11 mouse cellular contexts compared by ENCODE assay signal in the genomic region with DNA sequence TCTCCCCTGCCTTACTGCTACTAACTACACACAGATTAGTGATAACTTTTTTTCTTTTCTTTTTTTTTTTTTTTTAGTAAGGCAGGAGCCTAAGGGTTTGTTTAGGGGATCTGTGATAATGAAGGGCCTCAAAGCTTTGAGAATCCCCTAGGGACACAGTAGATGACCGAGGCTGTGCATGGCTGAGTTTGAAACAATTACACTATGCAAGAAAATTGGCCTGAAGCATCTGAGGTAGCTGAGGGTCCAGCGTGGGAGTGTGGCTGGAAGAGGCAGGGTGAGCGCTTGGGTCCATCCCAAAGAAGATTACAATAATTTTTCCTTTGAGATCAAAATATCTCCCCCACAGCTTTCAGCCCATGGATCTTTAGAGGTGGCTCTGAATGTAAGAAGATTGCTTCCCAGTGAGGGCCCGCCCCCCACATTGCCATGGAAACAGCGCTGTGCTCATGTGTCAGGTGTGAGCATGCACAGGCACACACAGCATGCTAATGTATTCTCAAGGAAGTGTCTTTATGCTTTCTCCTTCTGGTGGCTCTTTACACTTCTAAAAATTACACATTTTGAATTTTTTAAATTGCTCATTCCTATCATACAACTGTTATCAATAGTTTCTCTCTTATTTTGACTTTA. TPM values are rescaled to one million over a fixed set of nuclear protein-coding genes. Genes with fewer than 3 reads are reported as not detected.
DNase-seq lines count a peak whose midpoint lies in the region; ATAC-seq and TF ChIP-seq lines count a peak whose summit lies in the region.
"Had no signal": no experiment of that assay in that cellular context is flagged by ENCODE, and none has a peak within 500 bp of the region (broad histone marks: within the 10 kb centered on the region; RNA-seq: fewer than 3 reads in every experiment).

No protein-coding gene starts in this region.

- 0 out of 2 replicates have a peak, but pooled peaks have one; percentile 49 for ATAC-seq in kidney, embryonic 14.5 days (ENCODE audit: low FRiP score, low TSS enrichment)
- peak; percentile 90 for ATAC-seq in hindbrain, embryonic 16.5 days
- ATAC-seq in midbrain, embryonic 13.5 days, result peak; percentile 95

- no peak overlapping the region for H3K9ac ChIP-seq in kidney, embryonic 14.5 days (ENCODE audit: low read depth, low read length)
- no peak overlapping the region for H3K9ac ChIP-seq in hindbrain, embryonic 16.5 days (ENCODE audit: low read depth, low read length)
- no peak overlapping the region for H3K9ac ChIP-seq in midbrain, embryonic 13.5 days (replicated peaks)

- TF ChIP-seq CTCF in kidney, adult 2 months (conservative IDR thresholded peaks at IDR 0.05; ENCODE audit: insufficient read depth, insufficient read length, low read depth, low read length), result no peak

- H3K4me3 ChIP-seq in kidney, embryonic 14.5 days (ENCODE audit: low read length), result no peak overlapping the region
- no peak overlapping the region for H3K4me3 ChIP-seq in kidney, adult 2 months (ENCODE audit: insufficient read depth, low read depth, low read length)
- no peak overlapping the region for H3K4me3 ChIP-seq in hindbrain, embryonic 16.5 days (ENCODE audit: low read length)
- no peak overlapping the region for H3K4me3 ChIP-seq in midbrain, embryonic 13.5 days (replicated peaks)
- H3K4me3 ChIP-seq: erythroblast, embryonic 14.5 days had no signal

- no peak for TF ChIP-seq POLR2A in kidney, adult 2 months (IDR thresholded peaks at IDR 0.05; ENCODE audit: low read depth, low read length)

- H3K36me3 ChIP-seq in kidney, embryonic 14.5 days (ENCODE audit: control insufficient read depth, insufficient read depth, low read length), result no peaks in the 10 kb centered on the region
- no peaks in the 10 kb centered on the region for H3K36me3 ChIP-seq in kidney, adult 2 months (ENCODE audit: control insufficient read depth, insufficient read depth, low read length)
- H3K36me3 ChIP-seq in hindbrain, embryonic 16.5 days (ENCODE audit: control insufficient read depth, insufficient read depth, low read length), result no peaks in the 10 kb centered on the region
- no peaks in the 10 kb centered on the region for H3K36me3 ChIP-seq in midbrain, embryonic 13.5 days

- WGBS in kidney, embryonic 14.5 days, result 57% methylated on average over 5 of the region's 5 CpGs
- WGBS in kidney, adult 2 months, result 74% methylated on average over 5 of the region's 5 CpGs
- 36% methylated on average over 5 of the region's 5 CpGs for WGBS in hindbrain, embryonic 16.5 days
- WGBS in midbrain, embryonic 13.5 days, result 26% methylated on average over 5 of the region's 5 CpGs

- no peaks in the 10 kb centered on the region for H3K9me3 ChIP-seq in kidney, embryonic 14.5 days (ENCODE audit: control insufficient read depth, low read length)
- no peaks in the 10 kb centered on the region for H3K9me3 ChIP-seq in hindbrain, embryonic 16.5 days (ENCODE audit: control insufficient read depth, low read length)
- H3K9me3 ChIP-seq in midbrain, embryonic 13.5 days, result no peaks in the 10 kb centered on the region

- no peak overlapping the region for H3K27ac ChIP-seq in kidney, embryonic 14.5 days (ENCODE audit: low read depth, low read length)
- no peak overlapping the region for H3K27ac ChIP-seq in kidney, adult 2 months (ENCODE audit: insufficient read depth, low read depth, low read length)
- peak overlapping the region; percentile 48; the same call in 1 of the 2 replicates for H3K27ac ChIP-seq in hindbrain, embryonic 16.5 days (ENCODE audit: low read depth, low read length)
- peak overlapping the region; percentile 82 for H3K27ac ChIP-seq in midbrain, embryonic 13.5 days

- no peak for DNase-seq in kidney, adult 2 months
- peak; percentile 59 to 65 for DNase-seq in thymus, postnatal 10 days (ENCODE audit: low spot score in 2 of 2)
- no peak for DNase-seq in yolk sac, embryonic 10.5 days (ENCODE audit: low spot score)
- DNase-seq in cerebellum, postnatal 4 days (ENCODE audit: low spot score in 2 of 2), result no peak
- DNase-seq in lung, postnatal 10 days, result no peak
- DNase-seq: adrenal gland, adult 8-10 months; kidney, postnatal 10 days had no signal

- H3K27me3 ChIP-seq in kidney, embryonic 14.5 days (ENCODE audit: control insufficient read depth, insufficient read depth, low read length), result no peaks in the 10 kb centered on the region
- H3K27me3 ChIP-seq in kidney, adult 2 months (replicated peaks; ENCODE audit: control insufficient read depth, insufficient read depth, low read length), result no peaks in the 10 kb centered on the region
- H3K27me3 ChIP-seq in hindbrain, embryonic 16.5 days (replicated peaks; ENCODE audit: control insufficient read depth, insufficient read depth, low read length), result no peaks in the 10 kb centered on the region
- no peaks in the 10 kb centered on the region for H3K27me3 ChIP-seq in midbrain, embryonic 13.5 days

- no peaks in the 10 kb centered on the region for H3K4me1 ChIP-seq in kidney, embryonic 14.5 days (ENCODE audit: control insufficient read depth, insufficient read depth, low read length)
- peaks cover 5% of the 10 kb centered on the region; the same call in 1 of the 2 replicates for H3K4me1 ChIP-seq in kidney, adult 2 months (ENCODE audit: control insufficient read depth, insufficient read depth, low read length)
- peaks cover 4% of the 10 kb centered on the region for H3K4me1 ChIP-seq in hindbrain, embryonic 16.5 days (ENCODE audit: control insufficient read depth, insufficient read depth, low read depth, low read length)
- peaks cover 36% of the 10 kb centered on the region for H3K4me1 ChIP-seq in midbrain, embryonic 13.5 days (replicated peaks)

- no peak overlapping the region for H3K4me2 ChIP-seq in kidney, embryonic 14.5 days (replicated peaks; ENCODE audit: low read depth, low read length)
- H3K4me2 ChIP-seq in hindbrain, embryonic 16.5 days (ENCODE audit: low read length), result 0 out of 2 replicates have a peak overlapping the region, but pooled peaks have one; percentile 15
- peak overlapping the region; percentile 30 for H3K4me2 ChIP-seq in midbrain, embryonic 13.5 days (replicated peaks)

RNA-seq across cellular contexts. Expression of a gene that starts 31.5 kb away (rescaled TPM):
- 4.5 and 5.9 TPM in 2 replicates for polyA plus RNA-seq in kidney, embryonic 14.5 days (2014; fragmentation: Nextera tagmentation; extraction: Ambion mirVana)
- 17.0 and 18.1 TPM in 2 replicates for polyA plus RNA-seq in kidney, adult 2 months (2012; rRNA removed)
- polyA plus RNA-seq in hindbrain, embryonic 16.5 days (2015; fragmentation: Nextera tagmentation; extraction: Ambion mirVana), result 5.0 and 5.3 TPM in 2 replicates
- 6.0 and 6.4 TPM in 2 replicates for polyA plus RNA-seq in midbrain, embryonic 13.5 days (2015; fragmentation: Nextera tagmentation; extraction: Ambion mirVana)

Comparison
In these comparisons a context has a peak if more than half of its experiments do, and no peak if none do; other contexts are left out.
1. H3K27ac ChIP-seq: peak in hindbrain, embryonic 16.5 days (single experiment) and midbrain, embryonic 13.5 days (single experiment); none in kidney, embryonic 14.5 days (single experiment) and kidney, adult 2 months (single experiment).
2. DNase-seq: peak in thymus, postnatal 10 days (2 of 2); none in kidney, adult 2 months (single experiment), yolk sac, embryonic 10.5 days (single experiment), cerebellum, postnatal 4 days (0 of 2) and lung, postnatal 10 days (single experiment).
3. Peak in every context shown above with its lines, with median percentiles within 50 percentile points of each other: ATAC-seq.